Mouse (Mus musculus): ENCODE data around the gene Nat14. TPM values are rescaled to one million over a fixed set of nuclear protein-coding genes. Genes with fewer than 3 reads are reported as not detected.
A peak's percentile ranks its signal among the peaks of the same experiment; 100 is the strongest.
"Not testable (repeated sequence)": the region's sequence is repeated elsewhere in the genome, so short reads cannot be mapped to it uniquely, and the experiment has no call there.

The Nat14 gene
- total RNA-seq (2014; rRNA removed) (45.5 and 69.9 TPM in 2 replicates), polyA plus RNA-seq (2015; fragmentation: Nextera tagmentation; extraction: Ambion mirVana) (20.5 and 54.3 TPM in 2 replicates)

GRCm38 (mm10) chr7:4921824-4922482 lies at the start of gene Nat14:
Gene Nat14, plus strand, starts transcription at chr7:4922028.
- no peaks in the 10 kb centered on the region for H3K27me3 ChIP-seq (ENCODE audit: insufficient read depth, low read length)
- no peaks in the 10 kb centered on the region for H3K9me3 ChIP-seq (ENCODE audit: low read length)
- H3K4me2 ChIP-seq (ENCODE audit: low read depth), result peak within 1 kb of the TSS; percentile 97
- ATAC-seq (peak; percentile 2; the same call in 1 of the 2 replicates), DNase-seq (no peak)
- TF ChIP-seq CTCF (IDR thresholded peaks at IDR 0.05; ENCODE audit: low read depth), result no peak
- H3K27ac ChIP-seq (ENCODE audit: low read depth, low read length), result peak within 1 kb of the TSS; percentile 96
- H3K36me3 ChIP-seq (ENCODE audit: insufficient read depth), result peaks cover 29% of the 10 kb centered on the region
- H3K4me1 ChIP-seq (ENCODE audit: insufficient read depth), result peaks cover 28% of the 10 kb centered on the region; the same call in 1 of the 2 replicates
- peak within 1 kb of the TSS; percentile 53 for H3K4me3 ChIP-seq (ENCODE audit: low read depth, low read length)
- peak within 1 kb of the TSS; percentile 68 for H3K9ac ChIP-seq
- 22% methylated on average over 8 of the region's 8 CpGs for WGBS

- H3K27me3 ChIP-seq (ENCODE audit: insufficient read depth, low read length), result no peaks in the 10 kb centered on the region
- 0 out of 2 replicates have a peak, but pooled peaks cover 3% of the 10 kb centered on the region for H3K4me1 ChIP-seq (ENCODE audit: insufficient read depth)
- H3K9ac ChIP-seq, result peak within 1 kb of the TSS; percentile 49
- DNase-seq (peak; percentile 95), ATAC-seq (peak; percentile 100)
- TF ChIP-seq CTCF (IDR thresholded peaks at IDR 0.05; ENCODE audit: low read depth), result no peak
- WGBS, result under 1% methylated on average over 22 of the region's 22 CpGs
- peak within 1 kb of the TSS; percentile 51 for H3K4me3 ChIP-seq (ENCODE audit: low read depth, low read length)
- no peaks in the 10 kb centered on the region for H3K9me3 ChIP-seq (ENCODE audit: low read length)
- H3K4me2 ChIP-seq (ENCODE audit: low read depth), result peak within 1 kb of the TSS; percentile 83
- no peaks in the 10 kb centered on the region for H3K36me3 ChIP-seq (ENCODE audit: insufficient read depth)
- no peak within 1 kb of the TSS for H3K27ac ChIP-seq (ENCODE audit: low read depth, low read length)
Measured at GRCm38 (mm10) chr7:4876753-4877221, 45.0 kb upstream of the Nat14 start, which contains the start of gene Isoc2a. Gene Isoc2a, plus strand, starts transcription at chr7:4877153.

- 8% methylated on average over 11 of the region's 11 CpGs for WGBS
- ATAC-seq, result no peak; the same call in 1 of the 2 replicates
- no peak overlapping the region for H3K27ac ChIP-seq (ENCODE audit: low read depth, low read length)
- peak overlapping the region; percentile 49 for H3K9ac ChIP-seq
- no peak for DNase-seq
- TF ChIP-seq CTCF (IDR thresholded peaks at IDR 0.05; ENCODE audit: low read depth), result no peak
- no peaks in the 10 kb centered on the region for H3K9me3 ChIP-seq (ENCODE audit: low read length)
- 0 out of 2 replicates have a peak, but pooled peaks cover 3% of the 10 kb centered on the region for H3K4me1 ChIP-seq (ENCODE audit: insufficient read depth)
- H3K36me3 ChIP-seq (ENCODE audit: insufficient read depth), result no peaks in the 10 kb centered on the region
- H3K27me3 ChIP-seq (ENCODE audit: insufficient read depth, low read length), result no peaks in the 10 kb centered on the region
- H3K4me3 ChIP-seq (ENCODE audit: low read depth, low read length), result peak overlapping the region; percentile 51
- peak overlapping the region; percentile 83 for H3K4me2 ChIP-seq (ENCODE audit: low read depth)
Measured at GRCm38 (mm10) chr7:4877226-4877625, 44.6 kb upstream of the Nat14 start.

GRCm38 (mm10) chr7:4878186-4878585 lies 43.6 kb upstream of the Nat14 start:
- ATAC-seq, result no peak
- Histone ChIP-seq H3K4me2 (ENCODE audit: low read depth) (no peak overlapping the region), H3K36me3 (ENCODE audit: insufficient read depth) (no peaks in the 10 kb centered on the region), H3K4me1 (ENCODE audit: insufficient read depth) (0 out of 2 replicates have a peak, but pooled peaks cover 3% of the 10 kb centered on the region), H3K9me3 (ENCODE audit: low read length) (no peaks in the 10 kb centered on the region), H3K27me3 (ENCODE audit: insufficient read depth, low read length) (no peaks in the 10 kb centered on the region), H3K9ac (no peak overlapping the region), H3K27ac (ENCODE audit: low read depth, low read length) (no peak overlapping the region), H3K4me3 (ENCODE audit: low read depth, low read length) (no peak overlapping the region)
- no peak for TF ChIP-seq CTCF (IDR thresholded peaks at IDR 0.05; ENCODE audit: low read depth)
- no peak for DNase-seq

- 89% methylated on average over 1 of the region's 1 CpGs for WGBS
Measured at GRCm38 (mm10) chr7:4879036-4879435, 42.8 kb upstream of the Nat14 start.

GRCm38 (mm10) chr7:4886680-4887079 lies 35.1 kb upstream of the Nat14 start:
- H3K36me3 ChIP-seq (ENCODE audit: insufficient read depth), result no peaks in the 10 kb centered on the region
- ATAC-seq (no peak), DNase-seq (no peak)
- no peaks in the 10 kb centered on the region for H3K9me3 ChIP-seq (ENCODE audit: low read length)
- H3K4me2 ChIP-seq (ENCODE audit: low read depth), result no peak overlapping the region
- no peak for TF ChIP-seq CTCF (IDR thresholded peaks at IDR 0.05; ENCODE audit: low read depth)
- no peak overlapping the region for H3K4me3 ChIP-seq (ENCODE audit: low read depth, low read length)
- 59% methylated on average over 4 of the region's 4 CpGs for WGBS
- H3K27me3 ChIP-seq (ENCODE audit: insufficient read depth, low read length), result no peaks in the 10 kb centered on the region
- no peak overlapping the region for H3K27ac ChIP-seq (ENCODE audit: low read depth, low read length)
- H3K4me1 ChIP-seq (ENCODE audit: insufficient read depth), result no peaks in the 10 kb centered on the region
- no peak overlapping the region for H3K9ac ChIP-seq

More at GRCm38 (mm10) chr7:4879036-4879435, 42.8 kb upstream of the Nat14 start:
- not testable (repeated sequence) for ATAC-seq; DNase-seq; H3K27ac ChIP-seq (ENCODE audit: low read depth, low read length); H3K36me3 ChIP-seq (ENCODE audit: insufficient read depth); H3K9ac ChIP-seq; H3K9me3 ChIP-seq (ENCODE audit: low read length); H3K4me3 ChIP-seq (ENCODE audit: low read depth, low read length); H3K27me3 ChIP-seq (ENCODE audit: insufficient read depth, low read length); H3K4me1 ChIP-seq (ENCODE audit: insufficient read depth); H3K4me2 ChIP-seq (ENCODE audit: low read depth)

GRCm38 (mm10) chr7:4895186-4895585 lies 26.6 kb upstream of the Nat14 start:
- ATAC-seq, result no peak
- H3K4me2 ChIP-seq (ENCODE audit: low read depth), result no peak overlapping the region
- WGBS, result 74% methylated on average over 8 of the region's 11 CpGs
- DNase-seq, result no peak
- no peaks in the 10 kb centered on the region for H3K36me3 ChIP-seq (ENCODE audit: insufficient read depth)
- no peak overlapping the region for H3K9ac ChIP-seq
- no peak for TF ChIP-seq CTCF (IDR thresholded peaks at IDR 0.05; ENCODE audit: low read depth)
- no peaks in the 10 kb centered on the region for H3K27me3 ChIP-seq (ENCODE audit: insufficient read depth, low read length)
- H3K27ac ChIP-seq (ENCODE audit: low read depth, low read length), result no peak overlapping the region
- H3K4me1 ChIP-seq (ENCODE audit: insufficient read depth), result peaks cover 8% of the 10 kb centered on the region; the same call in 1 of the 2 replicates
- no peaks in the 10 kb centered on the region for H3K9me3 ChIP-seq (ENCODE audit: low read length)
- H3K4me3 ChIP-seq (ENCODE audit: low read depth, low read length), result no peak overlapping the region

All from forebrain, postnatal 0 days (tissue).